Mouse (Mus musculus) CH12.LX (cell line): Measurements from ENCODE around the gene Colq. TPM values are rescaled to one million over a fixed set of nuclear protein-coding genes. Genes with fewer than 3 reads are reported as not detected.

Experiments used
- DNase-seq: peaks from one replicate; pipeline ENCODE4 v3.0.0-alpha.2; 2013; ENCODE audit errors: extremely low read depth
- H3K27ac ChIP-seq: 2 replicates; pipeline ENCODE4 v1.5.1; 2012; ENCODE audit warnings: low read depth, mild to moderate bottlenecking, control low read depth, moderate library complexity; ENCODE audit not compliant: insufficient read depth
- H3K27me3 ChIP-seq: replicated peaks from 2 replicates; pipeline ENCODE3; 2012; ENCODE audit warnings: inconsistent platforms
- H3K36me3 ChIP-seq, 2 experiments: replicated peaks in 1 of 2; 2 replicates each; pipeline versions ENCODE3 to v1.6.1; 2012; ENCODE audit warnings: inconsistent platforms in 1 of 2, low read length in 1 of 2, mild to moderate bottlenecking in 1 of 2, mixed read lengths in 1 of 2, moderate library complexity in 1 of 2; ENCODE audit not compliant: control insufficient read depth in 1 of 2, insufficient read depth in 1 of 2
- H3K4me1 ChIP-seq, 2 experiments: 2 replicates each; pipeline ENCODE4 v1.6.1; 2012; ENCODE audit warnings: inconsistent platforms in 1 of 2, moderate library complexity in 1 of 2; ENCODE audit not compliant: insufficient read depth in 2 of 2, control insufficient read depth in 1 of 2
- H3K4me2 ChIP-seq: 2 replicates; pipeline ENCODE4 v1.6.1; 2012; ENCODE audit warnings: low read depth, mild to moderate bottlenecking, control low read depth; ENCODE audit not compliant: poor library complexity, insufficient read depth, severe bottlenecking
- H3K4me3 ChIP-seq, 3 experiments: fragments of 150-350 bp in 1 of 3; sonication (generic) in 1 of 3; replicated peaks in 1 of 3; 2 replicates each; pipeline versions ENCODE3 to v1.5.1; 2011 to 2012; ENCODE audit warnings: low read depth in 2 of 3, low read length in 2 of 3, mild to moderate bottlenecking in 2 of 3, moderate library complexity in 2 of 3, control low read depth in 1 of 3, improper control_type of control experiment in 1 of 3, inconsistent platforms in 1 of 3, mixed read lengths in 1 of 3; ENCODE audit not compliant: poor library complexity in 1 of 3
- H3K79me2 ChIP-seq: replicated peaks from 2 replicates; pipeline ENCODE4 v1.6.1; 2012; ENCODE audit warnings: mild to moderate bottlenecking, moderate library complexity; ENCODE audit not compliant: control insufficient read depth, poor library complexity, insufficient read depth, severe bottlenecking; ENCODE audit errors: extremely low read depth
- H3K9ac ChIP-seq: 2 replicates; pipeline ENCODE4 v1.6.1; 2012; ENCODE audit warnings: low read depth, mild to moderate bottlenecking, control low read depth, moderate library complexity; ENCODE audit not compliant: insufficient read depth
- H3K9me3 ChIP-seq: replicated peaks from 2 replicates; pipeline ENCODE3; 2012; ENCODE audit warnings: low read length, inconsistent platforms, mixed read lengths
- BHLHE40 ChIP-seq: IDR thresholded peaks from 2 replicates; pipeline ENCODE4 v1.6.1; 2011; ENCODE audit warnings: mild to moderate bottlenecking, low read depth, low read length, improper control_type of control experiment
- CHD1 ChIP-seq: IDR thresholded peaks from 2 replicates; pipeline ENCODE4 v1.6.1; 2012; ENCODE audit warnings: low read depth, low read length, improper control_type of control experiment, inconsistent platforms
- ETS1 ChIP-seq: conservative IDR thresholded peaks from 2 replicates; pipeline ENCODE4 v1.6.1; 2012; ENCODE audit warnings: low read depth, mild to moderate bottlenecking, inconsistent platforms, low read length, improper control_type of control experiment, moderate library complexity
- GABPA ChIP-seq: IDR thresholded peaks from 2 replicates; pipeline ENCODE4 v1.6.1; 2012; ENCODE audit warnings: low read depth, low read length, improper control_type of control experiment, inconsistent platforms; ENCODE audit not compliant: insufficient replicate concordance
- HCFC1 ChIP-seq: IDR thresholded peaks from 2 replicates; pipeline ENCODE4 v1.6.1; 2012; ENCODE audit warnings: low read depth, mild to moderate bottlenecking, inconsistent platforms, low read length, improper control_type of control experiment
- JUND ChIP-seq: conservative IDR thresholded peaks from 2 replicates; pipeline ENCODE4 v1.6.1; 2011; ENCODE audit warnings: low read depth, low read length, improper control_type of control experiment
- KAT2A ChIP-seq: IDR thresholded peaks from 2 replicates; pipeline ENCODE4 v1.6.1; 2012; ENCODE audit warnings: low read length, improper control_type of control experiment, inconsistent platforms; ENCODE audit not compliant: insufficient replicate concordance
- MAFK ChIP-seq: IDR thresholded peaks from 2 replicates; pipeline ENCODE4 v1.6.1; 2011; ENCODE audit warnings: low read length, improper control_type of control experiment; ENCODE audit not compliant: insufficient replicate concordance
- MAX ChIP-seq: IDR thresholded peaks from 2 replicates; pipeline ENCODE4 v1.6.1; 2011; ENCODE audit warnings: low read length, improper control_type of control experiment
- MAZ ChIP-seq: IDR thresholded peaks from 2 replicates; pipeline ENCODE4 v1.6.1; 2012; ENCODE audit warnings: low read depth, mild to moderate bottlenecking, inconsistent platforms, low read length, improper control_type of control experiment, moderate library complexity
- MYC ChIP-seq: IDR thresholded peaks from 2 replicates; pipeline ENCODE4 v1.6.1; 2011; ENCODE audit warnings: low read depth, mild to moderate bottlenecking, improper control_type of control experiment, low read length
- NELFE ChIP-seq: IDR thresholded peaks from 2 replicates; pipeline ENCODE4 v1.6.1; 2011; ENCODE audit warnings: low read depth, low read length, improper control_type of control experiment
- NRF1 ChIP-seq: IDR thresholded peaks from 2 replicates; pipeline ENCODE4 v1.6.1; 2014; ENCODE audit warnings: low read depth, mild to moderate bottlenecking, inconsistent platforms, low read length, improper control_type of control experiment, moderate library complexity
- POLR2AphosphoS2 ChIP-seq: IDR thresholded peaks from 2 replicates; pipeline ENCODE4 v1.6.1; 2011; ENCODE audit warnings: low read depth, low read length, improper control_type of control experiment
- RAD21 ChIP-seq: IDR thresholded peaks from 2 replicates; pipeline ENCODE4 v1.6.1; 2011; ENCODE audit warnings: low read depth, mild to moderate bottlenecking, low read length, improper control_type of control experiment, moderate library complexity
- RCOR1 ChIP-seq: conservative IDR thresholded peaks from 2 replicates; pipeline ENCODE4 v1.6.1; 2012; ENCODE audit warnings: low read depth, mild to moderate bottlenecking, inconsistent platforms, low read length, improper control_type of control experiment
- SMC3 ChIP-seq: IDR thresholded peaks from 2 replicates; pipeline ENCODE4 v1.6.1; 2011; ENCODE audit warnings: low read depth, low read length, improper control_type of control experiment
- TCF12 ChIP-seq: IDR thresholded peaks from 2 replicates; pipeline ENCODE4 v1.6.1; 2014; ENCODE audit warnings: low read depth, mild to moderate bottlenecking, inconsistent platforms, low read length, improper control_type of control experiment
- USF1 ChIP-seq: IDR thresholded peaks from 2 replicates; pipeline ENCODE4 v1.6.1; 2014; ENCODE audit warnings: low read depth, mild to moderate bottlenecking, inconsistent platforms, low read length, improper control_type of control experiment
- ZC3H11A ChIP-seq: IDR thresholded peaks from 2 replicates; pipeline ENCODE4 v1.6.1; 2012; ENCODE audit warnings: low read depth, mild to moderate bottlenecking, inconsistent platforms, low read length, improper control_type of control experiment
- ZNF384 ChIP-seq: IDR thresholded peaks from 2 replicates; pipeline ENCODE4 v1.6.1; 2012; ENCODE audit warnings: low read depth, low read length, improper control_type of control experiment, inconsistent platforms
- dilution Hi-C: fragments of 300-500 bp; cut with MboI; formaldehyde crosslinking; loops from 2 replicates; pipeline ENCODE4 v1.14.3; 2020; ENCODE audit warnings: low sequenced_read_pairs; ENCODE audit not compliant: extremely low pct_unique_long_range_greater_than_20kb, extremely low pct_ligation_motif_present
- in situ Hi-C: fragments of 300-500 bp; cut with MboI; formaldehyde crosslinking; loops from 3 replicates; pipeline ENCODE4 v1.14.3; 2019; ENCODE audit warnings: low sequenced_read_pairs, low pct_ligation_motif_present, low pct_unique_long_range_greater_than_20kb, mixed read lengths
- polyA plus RNA-seq: library from polyadenylated mRNA; unstranded; fragments of >175 nt; gene quantifications from 2 replicates; pipeline ENCODE4 v1.2.1, GENCODE M21; 2012; ENCODE audit warnings: low read depth; ENCODE audit not compliant: insufficient read length
- total RNA-seq, 2 experiments: library from RNA; depleted of rRNA; stranded (reverse); fragments of 300-350 nt in 1 of 2; fragments of >200 nt in 1 of 2; gene quantifications; 2 replicates each; pipeline ENCODE4 v1.2.3; 2012 to 2014

Gene Colq
- total and polyA plus RNA-seq, 3 experiments: 1.7 to 4.6 (median 4.2) TPM

GRCm38 (mm10) chr14:31574903-31575665 is 16.1 kb downstream of the Colq start:
- Histone ChIP-seq H3K36me3 (no peaks in the 10 kb centered on the region), H3K79me2 (no peaks in the 10 kb centered on the region), H3K4me3 (no peak overlapping the region), H3K4me2 (no peak overlapping the region), H3K9ac (no peak overlapping the region), H3K27ac (no peak overlapping the region), H3K9me3 (no peaks in the 10 kb centered on the region), H3K4me1 (peaks cover 2 to 38% of the 10 kb centered on the region in 2 experiments; a peak in 3 of 4 replicates), H3K27me3 (peaks cover 4% of the 10 kb centered on the region)
- in situ Hi-C loops: no loop called here
- dilution Hi-C loops: no loop called here
- no peak for TF ChIP-seq KAT2A
- TF ChIP-seq POLR2AphosphoS2: no peak
- no peak for TF ChIP-seq JUND
- TF ChIP-seq GABPA: no peak
- no peak for TF ChIP-seq USF1
- no peak for TF ChIP-seq CHD1
- no peak for TF ChIP-seq ZNF384
- no peak for TF ChIP-seq BHLHE40
- TF ChIP-seq MYC: no peak
- no peak for TF ChIP-seq ETS1
- no peak for TF ChIP-seq MAFK
- TF ChIP-seq HCFC1: no peak
- TF ChIP-seq NELFE: no peak
- TF ChIP-seq MAZ: no peak
- no peak for TF ChIP-seq RAD21
- no peak for TF ChIP-seq NRF1
- TF ChIP-seq ZC3H11A: no peak
- TF ChIP-seq MAX: no peak
- TF ChIP-seq SMC3: no peak
- TF ChIP-seq RCOR1: no peak
- DNase-seq: no peak

GRCm38 (mm10) chr14:31572561-31573175 is 18.5 kb downstream of the Colq start:
- Histone ChIP-seq H3K9me3 (no peaks in the 10 kb centered on the region), H3K4me3 (no peak overlapping the region), H3K9ac (no peak overlapping the region), H3K27ac (no peak overlapping the region), H3K36me3 (no peaks in the 10 kb centered on the region), H3K4me2 (no peak overlapping the region), H3K79me2 (no peaks in the 10 kb centered on the region), H3K4me1 (peaks cover 9 to 57% of the 10 kb centered on the region in 2 experiments; a peak in 3 of 4 replicates), H3K27me3 (peaks cover 4% of the 10 kb centered on the region)
- DNase-seq: no peak
- dilution Hi-C loops (no loop called here), in situ Hi-C loops (no loop called here)
- TF ChIP-seq ZNF384 (no peak), ETS1 (no peak), TCF12 (no peak), NELFE (no peak), KAT2A (no peak)
